Mouse (Mus musculus): ENCODE data around the gene Midn. TPM values are rescaled to one million over a fixed set of nuclear protein-coding genes. Genes with fewer than 3 reads are reported as not detected.

Gene Midn
- polyA plus RNA-seq, 1 experiment from 2014 or later = 15.7 TPM

GRCm38 (mm10) chr10:80188453-80189024 is 40.5 kb downstream of the Midn start:
- Histone ChIP-seq H3K4me2 (no peak overlapping the region), H3K27me3 (replicated peaks) (peaks cover 79% of the 10 kb centered on the region), H3K36me3 (peaks cover 15% of the 10 kb centered on the region), H3K4me1 (peaks cover 30% of the 10 kb centered on the region), H3K9ac (no peak overlapping the region), H3K27ac (replicated peaks) (no peak overlapping the region), H3K9me3 (no peaks in the 10 kb centered on the region), H3K4me3 (no peak overlapping the region)
- no peak for ATAC-seq (ENCODE audit: extremely low read depth, insufficient number of reproducible peaks, low FRiP score, low TSS enrichment)
- WGBS = 79% methylated on average over 15 of the region's 15 CpGs

GRCm38 (mm10) chr10:80189999-80190398 is 41.9 kb downstream of the Midn start:
- Histone ChIP-seq H3K4me2 (peak overlapping the region; percentile 87), H3K4me3 (peak overlapping the region; percentile 55), H3K27me3 (replicated peaks) (peaks cover 79% of the 10 kb centered on the region), H3K9ac (peak overlapping the region; percentile 78), H3K9me3 (no peaks in the 10 kb centered on the region), H3K4me1 (peaks cover 40% of the 10 kb centered on the region), H3K36me3 (peaks cover 15% of the 10 kb centered on the region), H3K27ac (replicated peaks) (no peak overlapping the region)
- WGBS = 6% methylated on average over 21 of the region's 21 CpGs
- no peak for ATAC-seq (ENCODE audit: extremely low read depth, insufficient number of reproducible peaks, low FRiP score, low TSS enrichment)

GRCm38 (mm10) chr10:80190491-80191051 is 42.5 kb downstream of the Midn start:
- Histone ChIP-seq H3K9ac (peak overlapping the region; percentile 78), H3K4me1 (peaks cover 40% of the 10 kb centered on the region), H3K36me3 (peaks cover 15% of the 10 kb centered on the region), H3K27me3 (replicated peaks) (peaks cover 76% of the 10 kb centered on the region), H3K9me3 (no peaks in the 10 kb centered on the region), H3K4me3 (peak overlapping the region; percentile 55), H3K27ac (replicated peaks) (no peak overlapping the region), H3K4me2 (peak overlapping the region; percentile 87)
- ATAC-seq (ENCODE audit: extremely low read depth, insufficient number of reproducible peaks, low FRiP score, low TSS enrichment) = no peak; the same call in 1 of the 2 replicates
- WGBS = under 1% methylated on average over 48 of the region's 48 CpGs

- Histone ChIP-seq H3K4me2 (no peak overlapping the region), H3K9ac (peak overlapping the region; percentile 30; the same call in 1 of the 2 replicates), H3K27me3 (replicated peaks) (peaks cover 43% of the 10 kb centered on the region), H3K27ac (replicated peaks) (no peak overlapping the region), H3K36me3 (peaks cover 3% of the 10 kb centered on the region; the same call in 1 of the 2 replicates), H3K9me3 (no peaks in the 10 kb centered on the region), H3K4me1 (peaks cover 30% of the 10 kb centered on the region), H3K4me3 (no peak overlapping the region)
- ATAC-seq (ENCODE audit: extremely low read depth, insufficient number of reproducible peaks, low FRiP score, low TSS enrichment) = no peak
- 58% methylated on average over 6 of the region's 6 CpGs for WGBS
These were observed 45.9 kb downstream of the Midn start for GRCm38 (mm10) chr10:80193976-80194375.

- Histone ChIP-seq H3K27me3 (replicated peaks) (peaks cover 38% of the 10 kb centered on the region), H3K9ac (peak overlapping the region; percentile 30; the same call in 1 of the 2 replicates), H3K4me1 (peaks cover 30% of the 10 kb centered on the region), H3K4me3 (no peak overlapping the region), H3K36me3 (no peaks in the 10 kb centered on the region), H3K27ac (replicated peaks) (no peak overlapping the region), H3K9me3 (no peaks in the 10 kb centered on the region), H3K4me2 (no peak overlapping the region)
- ATAC-seq (ENCODE audit: extremely low read depth, insufficient number of reproducible peaks, low FRiP score, low TSS enrichment) = no peak
- WGBS = 64% methylated on average over 8 of the region's 8 CpGs
These were observed 46.4 kb downstream of the Midn start for GRCm38 (mm10) chr10:80194441-80194840.

GRCm38 (mm10) chr10:80196167-80196566 is 48.1 kb downstream of the Midn start:
- no peak overlapping the region for H3K4me3 ChIP-seq
- H3K27ac ChIP-seq (replicated peaks) = no peak overlapping the region
- 92% methylated on average over 1 of the region's 1 CpGs for WGBS
- no peak overlapping the region for H3K4me2 ChIP-seq
- ATAC-seq (ENCODE audit: extremely low read depth, insufficient number of reproducible peaks, low FRiP score, low TSS enrichment) = no peak
- H3K4me1 ChIP-seq = peaks cover 18% of the 10 kb centered on the region
- H3K9me3 ChIP-seq = no peaks in the 10 kb centered on the region
- no peak overlapping the region for H3K9ac ChIP-seq
- peaks cover 21% of the 10 kb centered on the region for H3K27me3 ChIP-seq (replicated peaks)
- H3K36me3 ChIP-seq = no peaks in the 10 kb centered on the region

GRCm38 (mm10) chr10:80196778-80197581 is 48.9 kb downstream of the Midn start:
- no peak overlapping the region for H3K27ac ChIP-seq (replicated peaks)
- no peak overlapping the region for H3K4me3 ChIP-seq
- peaks cover 18% of the 10 kb centered on the region for H3K4me1 ChIP-seq
- H3K9me3 ChIP-seq = no peaks in the 10 kb centered on the region
- no peak overlapping the region for H3K9ac ChIP-seq
- no peak for ATAC-seq (ENCODE audit: extremely low read depth, insufficient number of reproducible peaks, low FRiP score, low TSS enrichment)
- no peaks in the 10 kb centered on the region for H3K36me3 ChIP-seq
- peaks cover 13% of the 10 kb centered on the region for H3K27me3 ChIP-seq (replicated peaks)
- WGBS = 77% methylated on average over 33 of the region's 33 CpGs
- no peak overlapping the region for H3K4me2 ChIP-seq

- Histone ChIP-seq H3K27me3 (replicated peaks) (peaks cover 4% of the 10 kb centered on the region; the same call in 1 of the 2 replicates), H3K4me1 (peaks cover 8% of the 10 kb centered on the region), H3K27ac (replicated peaks) (no peak overlapping the region), H3K36me3 (no peaks in the 10 kb centered on the region), H3K9me3 (no peaks in the 10 kb centered on the region), H3K4me2 (no peak overlapping the region), H3K4me3 (no peak overlapping the region), H3K9ac (no peak overlapping the region)
- ATAC-seq (ENCODE audit: extremely low read depth, insufficient number of reproducible peaks, low FRiP score, low TSS enrichment) = 0 out of 2 replicates have a peak, but pooled peaks have one; percentile 31
- 57% methylated on average over 3 of the region's 3 CpGs for WGBS
These were observed 51.5 kb downstream of the Midn start for GRCm38 (mm10) chr10:80199440-80200008.

GRCm38 (mm10) chr10:80200485-80200884 is 52.4 kb downstream of the Midn start:
- peaks cover 7% of the 10 kb centered on the region for H3K4me1 ChIP-seq
- H3K4me3 ChIP-seq = no peak overlapping the region
- no peaks in the 10 kb centered on the region for H3K36me3 ChIP-seq
- WGBS = 70% methylated on average over 6 of the region's 6 CpGs
- ATAC-seq (ENCODE audit: extremely low read depth, insufficient number of reproducible peaks, low FRiP score, low TSS enrichment) = no peak
- no peaks in the 10 kb centered on the region for H3K9me3 ChIP-seq
- H3K4me2 ChIP-seq = no peak overlapping the region
- H3K9ac ChIP-seq = 0 out of 2 replicates have a peak overlapping the region, but pooled peaks have one; percentile 14
- no peak overlapping the region for H3K27ac ChIP-seq (replicated peaks)
- H3K27me3 ChIP-seq (replicated peaks) = peaks cover 4% of the 10 kb centered on the region; the same call in 1 of the 2 replicates

- no peak for ATAC-seq (ENCODE audit: extremely low read depth, insufficient number of reproducible peaks, low FRiP score, low TSS enrichment)
- Histone ChIP-seq H3K4me1 (peaks cover 9% of the 10 kb centered on the region), H3K4me2 (no peak overlapping the region), H3K27ac (replicated peaks) (no peak overlapping the region), H3K4me3 (no peak overlapping the region), H3K36me3 (no peaks in the 10 kb centered on the region), H3K9me3 (no peaks in the 10 kb centered on the region), H3K27me3 (replicated peaks) (peaks cover 23% of the 10 kb centered on the region), H3K9ac (peak overlapping the region; percentile 19)
- WGBS = 30% methylated on average over 7 of the region's 7 CpGs
These were observed 56.0 kb downstream of the Midn start for GRCm38 (mm10) chr10:80204055-80204454.

- H3K27ac ChIP-seq (replicated peaks) = no peak overlapping the region
- no peak overlapping the region for H3K4me3 ChIP-seq
- peaks cover 31% of the 10 kb centered on the region for H3K27me3 ChIP-seq (replicated peaks)
- H3K4me2 ChIP-seq = no peak overlapping the region
- H3K9ac ChIP-seq = no peak overlapping the region
- no peaks in the 10 kb centered on the region for H3K9me3 ChIP-seq
- 53% methylated on average over 1 of the region's 1 CpGs for WGBS
- peaks cover 9% of the 10 kb centered on the region for H3K4me1 ChIP-seq
- no peak for ATAC-seq (ENCODE audit: extremely low read depth, insufficient number of reproducible peaks, low FRiP score, low TSS enrichment)
- no peaks in the 10 kb centered on the region for H3K36me3 ChIP-seq
These were observed 59.1 kb downstream of the Midn start for GRCm38 (mm10) chr10:80207201-80207600.
